Mouse (Mus musculus) ES-Bruce4 (cell line): Measurements from ENCODE around the gene Vsig10. TPM values are rescaled to one million over a fixed set of nuclear protein-coding genes. Genes with fewer than 3 reads are reported as not detected.

Experiments used
- H3K27ac ChIP-seq: 2 replicates; pipeline ENCODE4 v1.5.1; 2012; ENCODE audit warnings: low read length, inconsistent platforms; ENCODE audit not compliant: insufficient read depth
- H3K27me3 ChIP-seq: 2 replicates; pipeline ENCODE4 v1.6.1; 2012; ENCODE audit warnings: mild to moderate bottlenecking, low read length, inconsistent platforms; ENCODE audit not compliant: control insufficient read depth, poor library complexity, insufficient read depth, severe bottlenecking
- H3K36me3 ChIP-seq: 2 replicates; pipeline ENCODE4 v1.6.1; 2012; ENCODE audit warnings: inconsistent platforms, mild to moderate bottlenecking, low read length, moderate library complexity; ENCODE audit not compliant: control insufficient read depth, poor library complexity, insufficient read depth, severe bottlenecking
- H3K4me1 ChIP-seq: one replicate; pipeline ENCODE4 v1.8.1; 2011; ENCODE audit warnings: low read length; ENCODE audit not compliant: control insufficient read depth, insufficient read depth
- H3K4me3 ChIP-seq: 2 replicates; pipeline ENCODE4 v1.5.1; 2011; ENCODE audit warnings: low read depth, mild to moderate bottlenecking, low read length
- H3K9ac ChIP-seq: 2 replicates; pipeline ENCODE4 v1.6.1; 2012; ENCODE audit warnings: low read depth, mild to moderate bottlenecking, inconsistent platforms; ENCODE audit not compliant: poor library complexity, severe bottlenecking
- H3K9me3 ChIP-seq: replicated peaks from 2 replicates; pipeline ENCODE4 v1.6.1; 2012; ENCODE audit warnings: mild to moderate bottlenecking, low read length, inconsistent platforms; ENCODE audit not compliant: control insufficient read depth, poor library complexity, insufficient read depth, severe bottlenecking
- CTCF ChIP-seq: IDR thresholded peaks from one replicate; pipeline ENCODE4 v1.8.1; 2011; ENCODE audit warnings: low read depth, low read length
- EP300 ChIP-seq: IDR thresholded peaks from 2 replicates; pipeline ENCODE4 v1.6.1; 2011; ENCODE audit warnings: low read depth, low read length; ENCODE audit not compliant: insufficient read depth
- POLR2A ChIP-seq: IDR thresholded peaks from one replicate; pipeline ENCODE4 v1.8.1; 2011; ENCODE audit warnings: low read length; ENCODE audit not compliant: insufficient read depth
- polyA plus RNA-seq: library from polyadenylated mRNA; stranded (reverse); fragments of >200 nt; gene quantifications from 2 replicates; pipeline ENCODE4 v1.2.4, GENCODE M21; 2011; ENCODE audit warnings: low read depth; ENCODE audit not compliant: missing spikeins, insufficient read depth, insufficient read length

Gene Vsig10
- polyA plus RNA-seq, 1 experiment = 15.7 TPM

DNA sequence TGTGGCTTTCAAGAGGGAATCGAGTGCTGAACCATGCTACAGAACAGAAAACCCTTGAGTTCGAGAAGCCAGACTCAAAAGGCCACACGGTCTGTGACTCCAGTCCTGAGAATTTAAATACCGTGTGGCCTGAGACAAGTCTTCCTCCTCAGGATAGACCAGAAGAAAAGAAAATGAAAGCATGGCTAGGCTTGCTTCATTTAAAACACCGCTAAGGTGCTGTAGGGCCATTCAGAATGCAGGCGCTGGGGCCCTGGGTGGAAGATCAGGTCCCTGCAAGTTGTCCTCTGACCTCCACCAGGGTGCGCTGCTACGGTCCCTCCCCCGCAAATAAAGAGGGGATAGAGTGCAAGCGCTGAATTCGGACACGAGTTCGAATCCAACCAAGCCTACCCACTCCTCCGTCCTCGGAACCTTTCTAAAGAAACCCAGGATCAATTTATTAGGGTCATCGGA, 69.4 kb downstream of the Vsig10 start:
- Histone ChIP-seq H3K9me3 (peaks cover 25% of the 10 kb centered on the region), H3K27me3 (no peaks in the 10 kb centered on the region), H3K4me3 (peak overlapping the region; percentile 96), H3K4me1 (no peaks in the 10 kb centered on the region), H3K36me3 (peaks cover 40% of the 10 kb centered on the region), H3K27ac (peak overlapping the region; percentile 34), H3K9ac (peak overlapping the region; percentile 89)
- no peak for TF ChIP-seq EP300
- peak; percentile 68 for TF ChIP-seq CTCF
- TF ChIP-seq POLR2A = no peak

DNA sequence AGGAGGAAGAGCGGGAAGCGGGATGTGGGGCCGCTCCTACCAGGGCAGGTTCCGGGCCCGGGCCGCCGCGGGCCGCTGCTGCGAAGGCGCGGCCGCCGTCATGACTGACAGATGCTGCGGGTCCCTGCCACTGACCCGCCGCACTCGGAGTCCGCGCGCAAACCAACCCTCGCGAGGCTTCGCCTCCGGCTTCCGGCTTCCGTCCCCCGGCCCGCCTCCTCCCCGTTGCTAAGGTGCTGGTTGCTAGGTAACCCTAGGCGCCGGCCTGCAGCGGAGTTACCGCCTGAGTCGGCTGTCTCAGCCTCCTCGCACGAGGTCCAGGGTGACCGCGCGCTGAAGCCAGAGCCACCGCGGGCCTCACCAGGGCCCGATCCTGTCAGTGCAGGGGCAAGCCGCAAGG, 70.0 kb downstream of the Vsig10 start, which contains the start of gene Rfc5:
TSS of gene Rfc5 (minus strand) at position 171 of the 400 bp plus-strand sequence.
- H3K4me1 ChIP-seq = no peaks in the 10 kb centered on the region
- peaks cover 34% of the 10 kb centered on the region for H3K36me3 ChIP-seq
- H3K9ac ChIP-seq = peak within 1 kb of the TSS; percentile 89
- H3K27ac ChIP-seq = peak within 1 kb of the TSS; percentile 34
- no peaks in the 10 kb centered on the region for H3K27me3 ChIP-seq
- TF ChIP-seq POLR2A (peak; percentile 39), CTCF (no peak), EP300 (0 out of 2 replicates have a peak, but pooled peaks have one; percentile 37)
- H3K9me3 ChIP-seq = peaks cover 31% of the 10 kb centered on the region
- peak within 1 kb of the TSS; percentile 96 for H3K4me3 ChIP-seq

DNA sequence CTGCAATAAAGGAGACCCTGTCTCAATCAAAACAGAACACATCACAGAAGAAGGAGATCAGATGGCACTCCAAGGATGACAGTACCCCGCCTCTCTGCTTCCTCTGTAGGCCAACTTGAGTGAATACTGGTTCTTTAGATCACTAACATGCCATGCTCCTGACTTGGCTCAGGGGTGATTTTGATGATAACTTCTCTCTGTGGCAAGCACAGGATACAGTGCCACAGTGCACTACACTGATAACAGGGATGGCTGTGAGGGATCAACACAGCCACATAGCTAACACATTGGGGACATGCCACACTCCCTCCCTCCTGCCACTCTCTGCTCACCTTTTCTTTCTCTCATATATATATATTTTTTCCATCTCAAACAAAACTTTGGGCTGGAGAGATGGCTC, 72.0 kb downstream of the Vsig10 start:
- peaks cover 16% of the 10 kb centered on the region for H3K36me3 ChIP-seq
- H3K27me3 ChIP-seq = no peaks in the 10 kb centered on the region
- H3K9ac ChIP-seq = no peak overlapping the region
- no peak for TF ChIP-seq POLR2A
- no peak for TF ChIP-seq EP300
- no peak for TF ChIP-seq CTCF
- no peak overlapping the region for H3K27ac ChIP-seq
- H3K4me1 ChIP-seq = peaks cover 4% of the 10 kb centered on the region
- H3K9me3 ChIP-seq = peaks cover 36% of the 10 kb centered on the region
- no peak overlapping the region for H3K4me3 ChIP-seq

DNA sequence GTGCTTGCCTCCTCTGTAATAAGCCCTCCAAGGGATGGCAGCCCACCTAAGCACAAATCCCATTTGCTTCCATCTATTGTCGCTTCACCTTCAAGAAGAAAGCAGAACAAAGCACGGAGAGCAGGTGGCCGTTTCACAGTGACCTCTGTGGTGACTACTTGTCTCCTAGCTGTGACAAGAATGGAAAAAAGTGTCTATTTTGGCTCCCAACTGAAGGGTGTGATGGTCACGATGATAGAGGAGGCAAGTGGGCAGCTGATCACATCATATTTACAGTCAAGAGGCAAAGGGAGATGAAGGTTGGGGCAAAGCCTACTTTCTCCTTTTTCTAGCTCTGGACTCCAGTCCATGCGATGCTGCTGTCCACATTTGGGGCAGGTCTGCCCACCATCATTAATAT, 77.0 kb downstream of the Vsig10 start:
- Histone ChIP-seq H3K9ac (no peak overlapping the region), H3K4me3 (no peak overlapping the region), H3K36me3 (no peaks in the 10 kb centered on the region), H3K9me3 (peaks cover 35% of the 10 kb centered on the region), H3K27ac (peak overlapping the region; percentile 95), H3K4me1 (peaks cover 9% of the 10 kb centered on the region), H3K27me3 (no peaks in the 10 kb centered on the region)
- TF ChIP-seq POLR2A = no peak
- TF ChIP-seq CTCF = no peak
- TF ChIP-seq EP300 = no peak

DNA sequence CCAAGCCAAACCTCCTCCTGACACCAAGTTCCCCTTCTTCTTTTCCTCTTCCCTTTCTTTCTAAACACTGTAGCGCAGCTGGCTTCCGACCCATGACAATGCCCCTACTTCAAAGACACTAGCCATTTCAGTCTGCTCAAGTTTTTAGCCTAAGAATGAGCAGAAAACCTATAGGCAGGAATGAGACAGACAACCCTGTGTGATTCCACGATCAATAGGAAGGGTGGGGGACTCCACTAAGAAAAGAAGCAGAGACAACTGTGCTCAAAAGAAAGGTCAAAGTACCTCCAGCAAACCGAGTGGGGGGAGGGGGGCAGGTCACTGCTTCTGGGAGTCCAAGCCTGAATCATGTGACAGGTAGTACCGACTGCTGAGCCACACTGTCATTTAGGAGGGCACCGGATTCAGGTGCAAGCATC, 77.7 kb downstream of the Vsig10 start:
- H3K36me3 ChIP-seq = no peaks in the 10 kb centered on the region

DNA sequence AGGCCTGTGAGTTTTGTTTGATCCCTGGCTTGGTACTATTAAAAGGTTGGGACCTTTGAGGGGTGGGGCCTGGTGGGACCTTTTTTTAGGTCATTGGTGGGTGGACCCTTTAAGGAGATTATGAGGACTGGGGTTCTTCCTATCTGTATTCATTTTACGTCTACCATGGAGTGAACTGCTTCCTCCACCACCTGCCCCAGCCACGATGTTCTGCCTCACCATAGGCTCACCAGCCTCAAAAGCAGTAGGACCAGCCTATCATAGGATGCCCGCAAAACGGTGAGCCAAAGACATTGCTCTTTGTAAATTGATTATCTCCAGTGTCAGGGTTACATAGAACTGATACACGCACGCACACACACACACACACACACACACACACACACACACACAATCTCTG, 78.5 kb downstream of the Vsig10 start:
- H3K36me3 ChIP-seq = no peaks in the 10 kb centered on the region
- H3K9me3 ChIP-seq = peaks cover 20% of the 10 kb centered on the region
- peak overlapping the region; percentile 95 for H3K27ac ChIP-seq
- no peaks in the 10 kb centered on the region for H3K27me3 ChIP-seq
- peaks cover 9% of the 10 kb centered on the region for H3K4me1 ChIP-seq
- H3K4me3 ChIP-seq = peak overlapping the region; percentile 38
- H3K9ac ChIP-seq = peak overlapping the region; percentile 49
- TF ChIP-seq EP300 (no peak), CTCF (no peak), POLR2A (no peak)

More for the DNA sequence above, 77.7 kb downstream of the Vsig10 start:
- no peak for TF ChIP-seq CTCF
- TF ChIP-seq EP300 = peak; percentile 97
- no peak for TF ChIP-seq POLR2A
- peaks cover 9% of the 10 kb centered on the region for H3K4me1 ChIP-seq
- peak overlapping the region; percentile 49; the same call in 1 of the 2 replicates for H3K9ac ChIP-seq
- no peaks in the 10 kb centered on the region for H3K27me3 ChIP-seq
- H3K27ac ChIP-seq = peak overlapping the region; percentile 95
- peaks cover 28% of the 10 kb centered on the region for H3K9me3 ChIP-seq
- no peak overlapping the region for H3K4me3 ChIP-seq
